Mouse (Mus musculus) MN1 (cell line): ENCODE results near the gene Kcnk12.

Experiments used
- DNase-seq: peaks from one replicate; pipeline ENCODE4 v3.0.0-alpha.2; 2016; ENCODE audit warnings: low spot score

Gene Kcnk12

GRCm38 (mm10) chr17:87785721-87786120 is 12.1 kb downstream of the Kcnk12 start:
- DNase-seq: no peak

DNA sequence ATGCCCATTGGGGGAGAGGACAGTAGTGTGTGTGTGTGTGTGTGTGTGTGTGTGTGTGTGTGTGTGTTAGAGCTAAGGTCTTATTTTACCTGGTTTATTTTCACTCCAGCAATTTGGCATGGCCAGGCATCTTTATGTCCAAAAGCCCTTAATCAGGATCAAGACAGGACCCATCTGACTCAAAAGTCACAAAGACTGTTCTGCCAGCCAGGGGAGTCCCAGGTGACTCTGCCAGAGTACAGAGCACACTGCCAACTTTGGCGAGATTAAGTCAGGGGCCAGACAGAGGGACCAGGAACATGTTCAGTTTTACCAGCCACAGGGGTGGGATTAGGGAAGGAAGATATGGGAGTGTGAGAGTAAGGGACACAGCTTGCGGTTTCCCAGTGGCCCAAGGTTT is 12.9 kb downstream of the Kcnk12 start:
- no peak for DNase-seq

DNA sequence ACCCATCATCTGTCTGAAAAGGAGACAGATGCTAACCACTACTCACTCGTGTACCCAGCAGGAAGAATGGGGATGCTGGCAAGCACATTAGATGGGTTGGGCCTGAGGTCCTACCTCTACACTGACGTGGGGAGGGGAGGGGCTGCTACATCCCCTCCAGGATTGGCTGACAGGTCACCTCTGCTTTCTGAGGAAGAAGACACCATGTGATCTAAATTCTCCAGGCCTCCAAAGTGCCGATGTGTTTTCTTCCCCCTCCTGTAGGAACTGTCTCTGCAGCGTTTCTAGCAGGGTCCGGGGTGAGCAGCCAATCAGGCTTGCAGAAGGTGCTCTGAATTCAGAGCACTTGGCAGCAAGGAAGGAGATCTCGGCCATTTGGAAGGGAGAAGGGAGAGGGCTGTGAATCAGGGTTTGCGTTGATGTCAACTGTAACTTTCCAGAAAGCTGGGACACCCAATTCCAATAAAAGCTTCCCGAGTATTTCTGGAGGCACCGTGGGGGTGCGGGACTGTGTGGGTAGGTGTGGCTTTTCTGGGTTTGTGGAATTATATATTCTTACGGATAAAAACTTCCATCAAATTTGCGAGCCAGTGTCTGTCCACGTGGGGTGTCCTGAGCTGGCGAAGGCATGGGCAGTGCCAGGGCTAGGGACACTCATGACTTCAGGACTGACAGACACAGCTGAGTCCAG is 13.5 kb downstream of the Kcnk12 start:
- DNase-seq: no peak

- DNase-seq: no peak
Observed at GRCm38 (mm10) chr17:87781244-87781643, 16.6 kb downstream of the Kcnk12 start.

- no peak for DNase-seq
Observed at GRCm38 (mm10) chr17:87780164-87780563, 17.6 kb downstream of the Kcnk12 start.

DNA sequence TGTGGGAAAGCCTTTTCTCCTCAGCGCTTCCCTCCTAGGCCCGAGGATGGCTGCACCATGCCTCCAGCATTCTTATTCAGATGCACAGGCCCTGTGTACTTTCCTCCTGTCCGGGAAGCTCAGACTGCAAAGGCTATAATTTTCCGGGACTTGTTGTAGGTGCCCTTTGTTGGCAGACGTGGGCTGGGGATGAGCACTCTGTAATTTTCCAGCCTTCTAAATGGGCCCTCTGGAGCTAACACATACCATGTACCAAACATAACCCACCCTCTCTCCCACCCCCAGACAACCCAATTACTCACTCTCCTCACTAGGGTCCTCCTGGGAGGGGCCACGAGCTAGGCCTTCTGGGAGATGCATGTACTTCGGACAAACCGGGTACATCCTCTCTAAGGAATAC is 22.8 kb downstream of the Kcnk12 start:
- DNase-seq: no peak

- no peak for DNase-seq
Observed at GRCm38 (mm10) chr17:87773175-87773574, 24.6 kb downstream of the Kcnk12 start.

- DNase-seq: no peak
Observed at GRCm38 (mm10) chr17:87770766-87771165, 27.0 kb downstream of the Kcnk12 start.

DNA sequence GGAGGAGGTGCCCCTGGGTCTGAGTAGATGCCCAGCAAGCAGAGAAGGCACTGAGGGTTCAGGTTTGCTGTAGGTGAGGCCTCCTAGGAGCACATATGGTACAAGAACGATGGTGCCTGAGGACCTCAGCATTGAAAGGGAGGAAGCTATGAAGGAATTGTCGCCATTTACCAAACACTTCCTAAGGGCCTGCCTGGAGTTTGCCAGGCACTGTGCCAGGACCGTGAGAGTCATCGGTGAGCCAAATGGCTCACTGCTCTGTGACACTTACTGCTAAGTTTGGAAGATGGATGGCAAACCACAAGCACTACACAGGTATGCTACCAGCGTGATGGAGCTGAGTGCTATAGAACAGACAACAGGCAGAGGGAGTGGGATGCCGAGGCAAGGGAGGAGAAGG is 30.9 kb downstream of the Kcnk12 start:
- no peak for DNase-seq

DNA sequence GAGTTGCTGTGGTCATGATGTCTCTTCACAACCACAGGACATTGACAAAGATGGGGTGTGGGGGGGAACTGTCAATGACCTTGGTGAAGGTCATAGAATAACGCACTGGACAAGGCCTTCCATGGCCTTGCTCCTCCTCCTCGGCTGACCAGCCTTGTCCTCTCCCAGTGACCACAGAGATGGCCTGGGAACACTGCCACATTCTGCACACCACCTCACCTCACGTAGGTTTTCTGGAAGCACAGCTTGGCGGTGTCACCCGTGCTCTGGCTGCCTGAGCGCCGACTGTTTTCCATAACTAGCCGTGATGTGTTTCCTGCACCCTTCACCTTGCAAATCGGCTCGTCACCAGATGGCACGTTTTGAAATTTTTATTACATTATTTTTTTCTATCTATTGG is 32.8 kb downstream of the Kcnk12 start:
- no peak for DNase-seq

DNA sequence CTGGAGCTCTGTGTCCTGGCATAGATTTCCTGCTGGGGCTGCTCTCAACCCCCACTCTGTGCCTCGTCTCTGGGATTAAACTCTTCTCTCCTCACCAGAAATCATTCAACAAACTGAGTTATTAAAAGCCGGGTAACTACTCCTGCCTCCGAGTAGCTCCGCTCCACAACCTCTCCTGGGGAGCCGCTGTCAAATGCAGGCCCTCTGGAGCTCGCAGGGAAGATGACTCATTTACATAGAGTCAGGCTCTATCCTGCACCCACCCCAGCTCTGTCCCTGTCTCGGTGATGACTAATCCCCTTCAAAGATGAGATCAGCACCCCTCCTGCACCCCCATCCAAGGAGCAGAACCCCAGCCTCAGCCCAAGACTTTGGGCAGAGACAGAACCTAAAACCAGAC is 34.6 kb downstream of the Kcnk12 start:
- DNase-seq: peak; percentile 6

- no peak for DNase-seq
Observed at GRCm38 (mm10) chr17:87760315-87760714, 37.5 kb downstream of the Kcnk12 start.

DNA sequence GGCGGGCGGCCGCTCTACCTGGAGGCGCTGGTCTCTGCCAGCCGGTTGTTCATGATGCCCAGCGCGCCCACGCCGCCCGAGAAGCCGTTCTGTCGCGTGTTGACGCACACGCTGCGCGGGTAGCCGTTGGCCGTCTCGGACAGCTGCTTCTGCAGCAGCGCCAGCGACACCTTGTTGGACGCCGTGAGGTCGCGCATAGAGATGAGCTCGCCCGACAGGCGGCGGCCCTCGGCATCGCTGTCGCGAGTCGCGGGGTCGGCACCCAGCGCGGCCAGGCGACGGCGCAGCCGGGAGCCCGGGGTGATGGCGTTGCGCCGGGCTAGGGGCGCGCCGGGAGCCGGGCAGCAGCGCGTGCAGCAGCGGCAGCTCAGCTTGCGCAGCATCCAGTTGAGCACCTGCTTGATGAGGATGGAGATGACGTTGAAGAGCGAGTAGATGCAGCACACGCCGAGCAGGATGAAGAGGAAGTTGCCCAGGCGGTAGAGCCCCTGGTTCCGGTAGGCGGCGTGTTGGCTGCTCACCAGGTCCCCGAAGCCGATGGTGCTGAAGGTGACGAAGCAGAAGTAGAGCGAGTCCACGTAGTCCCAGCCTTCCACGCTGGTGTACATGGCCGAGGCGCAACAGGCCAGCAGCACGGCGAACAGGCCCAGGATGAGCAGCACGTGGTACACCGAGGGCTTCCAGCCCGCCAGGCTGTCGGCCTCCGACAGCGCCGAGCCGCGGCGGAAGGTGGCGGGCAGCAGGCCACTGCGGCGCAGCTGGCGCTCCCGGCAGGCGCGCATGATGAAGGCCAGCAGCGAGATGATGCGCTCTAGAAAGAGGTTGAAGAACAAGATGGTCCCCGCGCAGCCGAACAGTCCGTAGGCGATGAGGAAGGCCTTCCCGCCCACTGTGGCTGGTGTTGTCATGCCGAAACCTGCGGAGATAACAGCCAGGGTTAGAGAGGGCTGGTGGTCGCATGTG is 51.6 kb downstream of the Kcnk12 start:
- DNase-seq: no peak

DNA sequence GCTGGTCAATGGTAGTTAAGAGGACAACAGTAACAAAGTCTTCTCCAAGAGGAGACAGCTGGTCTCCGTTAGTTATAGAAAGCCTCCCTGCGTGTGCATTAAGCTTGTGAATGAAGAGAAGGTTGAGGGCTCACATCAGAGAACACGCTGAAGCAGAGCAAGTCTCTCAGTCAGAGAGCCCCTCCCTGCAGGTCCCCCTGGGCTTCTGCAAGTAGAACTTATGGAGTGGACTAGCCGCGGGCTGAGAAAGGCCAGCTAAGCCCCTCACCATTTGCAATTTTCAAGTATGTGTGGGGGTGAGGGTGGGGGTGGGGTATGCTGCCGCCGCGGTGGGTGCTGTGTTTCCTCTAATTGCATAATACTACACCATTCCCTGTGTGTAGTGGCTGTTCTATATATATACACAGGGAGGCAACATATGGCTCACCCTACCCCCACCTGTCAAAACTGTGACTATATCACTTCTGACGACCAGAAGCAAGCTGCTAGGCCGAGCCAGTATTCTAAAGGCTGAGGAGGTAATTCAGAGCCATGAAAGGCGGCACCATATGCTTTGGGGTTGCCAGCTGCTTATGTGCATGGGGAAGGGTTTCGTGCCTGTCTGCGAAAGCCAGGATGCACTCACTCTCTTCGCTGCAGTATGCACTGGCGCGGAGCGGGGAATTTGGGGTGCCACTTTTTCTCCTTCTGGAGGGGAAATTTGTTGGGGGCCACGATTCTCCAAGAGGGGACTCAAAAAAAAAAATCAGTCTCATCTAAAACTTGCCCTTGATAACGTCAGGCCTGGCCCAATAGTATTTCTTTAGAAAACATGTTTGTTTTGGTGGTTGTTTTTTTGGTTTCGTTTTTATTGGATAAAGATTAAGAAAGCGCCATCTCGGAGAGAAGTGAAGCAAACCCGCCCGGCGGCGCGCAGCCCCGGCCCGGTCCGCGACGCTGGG is 52.5 kb downstream of the Kcnk12 start:
- no peak for DNase-seq

GRCm38 (mm10) chr17:87739835-87740234 is 58.0 kb downstream of the Kcnk12 start:
- no peak for DNase-seq

GRCm38 (mm10) chr17:87737144-87737543 is 60.6 kb downstream of the Kcnk12 start:
- DNase-seq: no peak

DNA sequence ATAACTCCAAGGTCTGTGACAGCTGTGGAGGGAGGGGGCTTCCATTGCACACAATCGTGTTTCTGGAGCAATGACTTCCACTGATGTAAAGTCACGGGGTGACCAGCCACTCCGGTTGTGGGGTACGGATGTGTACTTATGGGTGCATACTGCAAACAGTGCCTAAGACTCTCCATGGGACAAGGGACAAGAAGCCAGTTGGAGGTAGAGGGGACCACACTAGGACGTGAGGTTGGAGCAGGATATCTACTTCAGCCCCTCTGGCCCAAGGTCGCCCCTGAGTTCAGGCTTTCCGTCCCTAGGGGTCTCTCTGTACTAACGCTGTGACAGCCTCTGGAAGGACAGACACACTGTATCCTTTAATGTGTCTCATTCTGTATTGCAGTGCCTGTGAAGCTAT is 63.3 kb downstream of the Kcnk12 start:
- DNase-seq: no peak

GRCm38 (mm10) chr17:87731962-87732361 is 65.8 kb downstream of the Kcnk12 start:
- DNase-seq: no peak

GRCm38 (mm10) chr17:87726489-87727356 is 71.1 kb downstream of the Kcnk12 start:
- no peak for DNase-seq

DNA sequence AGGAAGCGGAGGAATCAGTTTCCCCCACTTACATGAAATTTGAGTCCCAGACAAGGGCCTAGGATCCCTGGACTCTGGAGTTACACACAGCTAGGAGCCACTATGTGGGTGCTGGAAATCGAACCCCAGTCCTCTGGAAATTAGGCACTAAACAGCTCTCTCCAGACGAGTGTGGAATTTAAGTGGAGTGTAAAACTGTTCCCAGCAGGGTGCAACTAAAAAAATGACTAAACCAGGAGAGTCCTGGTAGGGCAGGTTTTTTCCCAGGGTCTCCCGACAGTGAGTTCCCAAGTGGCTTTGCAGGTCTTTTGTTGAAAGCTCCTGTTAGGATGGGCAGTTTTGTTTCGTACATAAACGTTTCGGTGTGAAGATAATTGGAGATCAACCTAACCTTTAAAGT is 73.1 kb downstream of the Kcnk12 start:
- no peak for DNase-seq

GRCm38 (mm10) chr17:87700101-87700500 is 97.7 kb downstream of the Kcnk12 start:
- DNase-seq: no peak
